Mouse (Mus musculus) Muller cell, postnatal 12 days (primary cell): ENCODE data around the gene Aldh3a2.
A peak's percentile ranks its signal among the peaks of the same experiment; 100 is the strongest.
"Not testable (repeated sequence)": the region's sequence is repeated elsewhere in the genome, so short reads cannot be mapped to it uniquely, and the experiment has no call there.

Experiments
- DNase-seq: peaks from one replicate; pipeline ENCODE4 v3.0.0-alpha.2; 2015; ENCODE audit errors: inconsistent ontology term

Aldh3a2 gene

DNA sequence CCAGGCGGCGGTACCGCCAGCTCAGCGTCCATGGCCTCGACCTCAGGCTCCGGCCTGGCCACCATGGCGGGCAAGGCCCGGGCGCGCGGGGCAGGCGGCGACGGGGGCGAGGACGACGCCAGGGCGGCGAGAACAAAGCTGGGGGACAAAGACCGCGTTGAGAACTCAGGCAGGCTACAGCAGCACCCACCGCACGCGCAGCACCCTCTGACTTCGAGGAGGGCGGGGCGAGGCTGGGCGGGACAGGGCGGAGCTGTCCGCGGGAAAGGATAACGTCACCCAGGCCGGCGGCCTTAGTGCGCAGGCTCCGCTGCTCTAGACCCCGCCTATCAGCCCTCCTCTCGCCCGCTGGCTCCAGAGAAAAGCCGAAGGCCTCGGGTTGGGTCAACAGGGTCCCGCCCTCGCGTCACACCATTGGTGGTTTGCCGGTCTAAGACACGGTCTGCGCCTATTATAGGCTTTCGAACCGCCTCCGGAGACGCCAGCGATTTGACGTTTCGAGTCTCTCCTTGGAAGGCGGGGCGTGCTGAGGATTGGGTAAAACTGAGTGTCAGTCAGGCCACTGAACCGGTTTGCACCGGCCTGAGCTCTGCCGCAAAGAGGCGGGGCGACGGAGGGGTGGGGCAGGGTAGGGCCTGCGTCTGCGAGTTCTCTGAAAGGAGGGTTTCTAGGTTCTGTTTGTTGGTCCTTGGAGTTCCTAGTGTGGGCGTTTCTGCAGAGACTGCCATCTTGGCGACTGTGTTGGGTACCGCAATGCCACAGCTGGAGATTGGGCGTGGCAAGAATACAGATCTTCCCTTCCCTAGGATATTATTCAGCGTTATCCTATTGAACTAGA is 92.2 kb downstream of the Aldh3a2 start, which contains the start of gene Usp22:
Gene Usp22 (minus strand): TSS at position 235 of the 838 bp plus-strand sequence.
- peak; percentile 99 for DNase-seq

DNA sequence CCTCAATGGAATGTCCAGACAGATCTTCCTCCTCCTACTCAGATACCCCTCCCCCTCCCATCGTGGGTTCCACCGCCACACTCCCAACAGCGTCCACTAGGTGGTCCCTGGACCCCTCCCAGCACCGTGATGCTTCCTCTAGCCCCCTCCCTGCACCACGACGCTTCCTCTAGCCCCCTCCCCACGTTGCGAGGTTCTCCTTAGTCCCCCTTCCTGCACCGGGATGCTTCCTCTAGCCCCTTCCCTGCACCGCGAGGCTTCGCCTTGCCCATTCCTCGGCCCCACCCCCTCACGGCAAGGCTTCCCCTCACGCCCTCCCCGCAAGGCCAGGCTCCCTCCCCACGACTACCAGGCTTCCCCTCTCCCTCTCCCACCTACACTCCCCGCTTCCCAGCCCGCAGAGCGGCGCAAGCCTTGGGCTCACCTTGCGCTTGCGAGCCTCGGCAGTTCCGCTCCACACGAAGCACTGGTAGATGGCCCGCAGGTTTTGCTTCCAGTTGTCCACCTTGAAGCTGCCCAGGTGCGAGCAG is 92.9 kb downstream of the Aldh3a2 start:
- DNase-seq, result peak; percentile 85

GRCm38 (mm10) chr11:61173477-61173876 is 93.8 kb downstream of the Aldh3a2 start:
- DNase-seq, result not testable (repeated sequence)
